Mouse (Mus musculus): ENCODE data around the gene Tmem212. TPM values are rescaled to one million over a fixed set of nuclear protein-coding genes. Genes with fewer than 3 reads are reported as not detected.

Gene Tmem212
- total and polyA plus RNA-seq, 2 experiments from 2014 or later, result 4.3 to 4.7 TPM

GRCm38 (mm10) chr3:27936731-27937130 lies 40.6 kb upstream of the Tmem212 start:
- Histone ChIP-seq H3K4me2 (ENCODE audit: low read depth) (no peak overlapping the region), H3K27me3 (ENCODE audit: insufficient read depth, low read length) (peaks cover 8% of the 10 kb centered on the region), H3K27ac (ENCODE audit: low read depth, low read length) (no peak overlapping the region), H3K4me3 (ENCODE audit: low read depth, low read length) (no peak overlapping the region), H3K36me3 (ENCODE audit: insufficient read depth) (no peaks in the 10 kb centered on the region), H3K9ac (no peak overlapping the region), H3K4me1 (ENCODE audit: insufficient read depth) (no peaks in the 10 kb centered on the region), H3K9me3 (ENCODE audit: low read length) (no peaks in the 10 kb centered on the region)
- 79% methylated on average over 5 of the region's 5 CpGs for WGBS
- no peak for DNase-seq
- TF ChIP-seq CTCF (IDR thresholded peaks at IDR 0.05; ENCODE audit: low read depth), result no peak
- ATAC-seq, result no peak

GRCm38 (mm10) chr3:27935644-27936043 lies 39.5 kb upstream of the Tmem212 start:
- no peak overlapping the region for H3K9ac ChIP-seq
- H3K36me3 ChIP-seq (ENCODE audit: insufficient read depth), result no peaks in the 10 kb centered on the region
- peaks cover 8% of the 10 kb centered on the region for H3K27me3 ChIP-seq (ENCODE audit: insufficient read depth, low read length)
- no peaks in the 10 kb centered on the region for H3K9me3 ChIP-seq (ENCODE audit: low read length)
- 62% methylated on average over 3 of the region's 3 CpGs for WGBS
- H3K4me3 ChIP-seq (ENCODE audit: low read depth, low read length), result no peak overlapping the region
- H3K4me1 ChIP-seq (ENCODE audit: insufficient read depth), result no peaks in the 10 kb centered on the region
- H3K4me2 ChIP-seq (ENCODE audit: low read depth), result no peak overlapping the region
- H3K27ac ChIP-seq (ENCODE audit: low read depth, low read length), result no peak overlapping the region
- ATAC-seq (no peak), DNase-seq (no peak)
- TF ChIP-seq CTCF (IDR thresholded peaks at IDR 0.05; ENCODE audit: low read depth), result no peak

GRCm38 (mm10) chr3:27932391-27932790 lies 36.2 kb upstream of the Tmem212 start:
- Histone ChIP-seq H3K9me3 (ENCODE audit: low read length) (no peaks in the 10 kb centered on the region), H3K4me3 (ENCODE audit: low read depth, low read length) (no peak overlapping the region), H3K4me2 (ENCODE audit: low read depth) (no peak overlapping the region), H3K27ac (ENCODE audit: low read depth, low read length) (no peak overlapping the region), H3K4me1 (ENCODE audit: insufficient read depth) (no peaks in the 10 kb centered on the region), H3K27me3 (ENCODE audit: insufficient read depth, low read length) (no peaks in the 10 kb centered on the region), H3K9ac (no peak overlapping the region), H3K36me3 (ENCODE audit: insufficient read depth) (no peaks in the 10 kb centered on the region)
- no peak for TF ChIP-seq CTCF (IDR thresholded peaks at IDR 0.05; ENCODE audit: low read depth)
- no peak for ATAC-seq
- WGBS, result 86% methylated on average over 5 of the region's 5 CpGs
- DNase-seq, result no peak

GRCm38 (mm10) chr3:27929219-27929618 lies 33.1 kb upstream of the Tmem212 start:
- DNase-seq, result no peak
- TF ChIP-seq CTCF (IDR thresholded peaks at IDR 0.05; ENCODE audit: low read depth), result no peak
- Histone ChIP-seq H3K4me3 (ENCODE audit: low read depth, low read length) (no peak overlapping the region), H3K9ac (no peak overlapping the region), H3K27me3 (ENCODE audit: insufficient read depth, low read length) (no peaks in the 10 kb centered on the region), H3K4me2 (ENCODE audit: low read depth) (no peak overlapping the region), H3K9me3 (ENCODE audit: low read length) (no peaks in the 10 kb centered on the region), H3K4me1 (ENCODE audit: insufficient read depth) (no peaks in the 10 kb centered on the region), H3K27ac (ENCODE audit: low read depth, low read length) (no peak overlapping the region), H3K36me3 (ENCODE audit: insufficient read depth) (no peaks in the 10 kb centered on the region)
- no peak for ATAC-seq
- 84% methylated on average over 4 of the region's 4 CpGs for WGBS

GRCm38 (mm10) chr3:27924037-27924436 lies 27.9 kb upstream of the Tmem212 start:
- WGBS, result 70% methylated on average over 3 of the region's 3 CpGs
- Histone ChIP-seq H3K4me3 (ENCODE audit: low read depth, low read length) (no peak overlapping the region), H3K27me3 (ENCODE audit: insufficient read depth, low read length) (no peaks in the 10 kb centered on the region), H3K9ac (no peak overlapping the region), H3K4me1 (ENCODE audit: insufficient read depth) (no peaks in the 10 kb centered on the region), H3K36me3 (ENCODE audit: insufficient read depth) (no peaks in the 10 kb centered on the region), H3K4me2 (ENCODE audit: low read depth) (no peak overlapping the region), H3K27ac (ENCODE audit: low read depth, low read length) (no peak overlapping the region), H3K9me3 (ENCODE audit: low read length) (peaks cover 2% of the 10 kb centered on the region; the same call in 1 of the 2 replicates)
- ATAC-seq, result no peak
- TF ChIP-seq CTCF (IDR thresholded peaks at IDR 0.05; ENCODE audit: low read depth), result no peak
- no peak for DNase-seq

GRCm38 (mm10) chr3:27921268-27922020 lies 25.3 kb upstream of the Tmem212 start:
- no peak for ATAC-seq

GRCm38 (mm10) chr3:27918656-27919436 lies 22.7 kb upstream of the Tmem212 start:
- no peak overlapping the region for H3K27ac ChIP-seq (ENCODE audit: low read depth, low read length)
- no peak overlapping the region for H3K9ac ChIP-seq
- DNase-seq, result no peak
- H3K27me3 ChIP-seq (ENCODE audit: insufficient read depth, low read length), result no peaks in the 10 kb centered on the region
- TF ChIP-seq CTCF (IDR thresholded peaks at IDR 0.05; ENCODE audit: low read depth), result no peak
- no peak overlapping the region for H3K4me3 ChIP-seq (ENCODE audit: low read depth, low read length)
- peaks cover 9% of the 10 kb centered on the region; the same call in 1 of the 2 replicates for H3K9me3 ChIP-seq (ENCODE audit: low read length)
- H3K36me3 ChIP-seq (ENCODE audit: insufficient read depth), result no peaks in the 10 kb centered on the region
- no peak for ATAC-seq
- 94% methylated on average over 14 of the region's 14 CpGs for WGBS
- no peaks in the 10 kb centered on the region for H3K4me1 ChIP-seq (ENCODE audit: insufficient read depth)
- no peak overlapping the region for H3K4me2 ChIP-seq (ENCODE audit: low read depth)

More at GRCm38 (mm10) chr3:27921268-27922020, 25.3 kb upstream of the Tmem212 start:
- no peak overlapping the region for H3K4me2 ChIP-seq (ENCODE audit: low read depth)
- no peak for TF ChIP-seq CTCF (IDR thresholded peaks at IDR 0.05; ENCODE audit: low read depth)
- H3K4me3 ChIP-seq (ENCODE audit: low read depth, low read length), result no peak overlapping the region
- no peaks in the 10 kb centered on the region for H3K4me1 ChIP-seq (ENCODE audit: insufficient read depth)
- no peak overlapping the region for H3K9ac ChIP-seq
- 93% methylated on average over 11 of the region's 11 CpGs for WGBS
- H3K27ac ChIP-seq (ENCODE audit: low read depth, low read length), result no peak overlapping the region
- H3K36me3 ChIP-seq (ENCODE audit: insufficient read depth), result no peaks in the 10 kb centered on the region
- no peak for DNase-seq
- no peaks in the 10 kb centered on the region for H3K27me3 ChIP-seq (ENCODE audit: insufficient read depth, low read length)
- peaks cover 9% of the 10 kb centered on the region; the same call in 1 of the 2 replicates for H3K9me3 ChIP-seq (ENCODE audit: low read length)

Measured in forebrain, postnatal 0 days (tissue).